11 mouse cellular contexts compared by ENCODE assay signal in the genomic region with DNA sequence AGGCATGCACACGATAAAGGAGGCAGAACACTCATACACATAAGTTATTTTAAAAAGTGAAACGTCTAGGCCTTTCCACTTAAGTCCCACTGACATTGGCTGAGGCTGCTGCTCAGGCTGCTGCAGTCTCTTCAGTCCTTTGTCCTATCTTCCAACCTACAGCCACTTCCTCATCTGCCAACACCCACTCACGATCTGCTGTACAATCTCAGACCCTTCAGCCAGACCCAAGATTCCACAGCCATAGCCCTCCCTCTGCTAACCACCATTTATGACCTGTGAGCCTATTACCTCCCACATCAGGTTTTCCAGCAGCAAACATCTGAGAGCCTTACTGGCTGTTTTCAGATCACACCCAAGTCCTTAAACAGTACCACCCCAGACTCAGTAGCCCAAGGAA. TPM values are rescaled to one million over a fixed set of nuclear protein-coding genes. Genes with fewer than 3 reads are reported as not detected.
DNase-seq lines count a peak whose midpoint lies in the region; ATAC-seq and TF ChIP-seq lines count a peak whose summit lies in the region.
"Had no signal": no experiment of that assay in that cellular context is flagged by ENCODE, and none has a peak within 500 bp of the region (broad histone marks: within the 10 kb centered on the region; RNA-seq: fewer than 3 reads in every experiment).

No protein-coding gene starts in this region.

- TF ChIP-seq EP300 in MEL (IDR thresholded peaks at IDR 0.05; ENCODE audit: low read depth in 1 of 2, low read length in 2 of 2): peak; percentile 52 to 58; a peak in 3 of 4 replicates

- TF ChIP-seq POLR2A in MEL (IDR thresholded peaks at IDR 0.05; ENCODE audit: control insufficient read depth in 1 of 2, insufficient read depth in 1 of 2, low read depth in 1 of 2, low read length in 2 of 2, poor library complexity in 1 of 2): 0 out of 4 replicates have a peak, but pooled peaks of 1 of the 2 experiments have one; percentile 25

- H3K79me2 ChIP-seq in MEL (ENCODE audit: control insufficient read depth, insufficient read depth, low read length, poor library complexity): peaks cover 78% of the 10 kb centered on the region

- 3% methylated on average over 3 of the region's 3 CpGs for WGBS in heart, embryonic 14.5 days
- WGBS in hindbrain, postnatal 0 days: 61% methylated on average over 3 of the region's 3 CpGs

- H3K36me3 ChIP-seq in heart, embryonic 14.5 days (ENCODE audit: control insufficient read depth, insufficient read depth, low read length): peaks cover 21% of the 10 kb centered on the region
- H3K36me3 ChIP-seq in MEL (ENCODE audit: control insufficient read depth in 1 of 2, insufficient read depth in 2 of 2, low read length in 2 of 2): peaks cover 7 to 53% of the 10 kb centered on the region in 2 experiments; a peak in 3 of 4 replicates
- H3K36me3 ChIP-seq in hindbrain, postnatal 0 days (ENCODE audit: insufficient read depth, low read length): no peaks in the 10 kb centered on the region

- TF ChIP-seq RAD21 in MEL (IDR thresholded peaks at IDR 0.05; ENCODE audit: low read depth, low read length): no peak

- no peak overlapping the region; the same call in none of the 2 replicates for H3K9ac ChIP-seq in heart, embryonic 14.5 days (ENCODE audit: low read length)
- peak overlapping the region; percentile 15 for H3K9ac ChIP-seq in MEL (ENCODE audit: control insufficient read depth, low read depth, low read length, poor library complexity, severe bottlenecking)
- H3K9ac ChIP-seq in hindbrain, postnatal 0 days (replicated peaks; ENCODE audit: low read length): no peak overlapping the region
- H3K9ac ChIP-seq: midbrain, embryonic 12.5 days; neural tube, embryonic 13.5 days had no signal

- H3K27me3 ChIP-seq in heart, embryonic 14.5 days (ENCODE audit: control insufficient read depth, insufficient read depth, low read length): no peaks in the 10 kb centered on the region
- H3K27me3 ChIP-seq in MEL (ENCODE audit: control insufficient read depth in 1 of 2, insufficient read depth in 2 of 2, low read length in 2 of 2): no peaks in the 10 kb centered on the region
- H3K27me3 ChIP-seq in hindbrain, postnatal 0 days (ENCODE audit: insufficient read depth, low read length): no peaks in the 10 kb centered on the region
- H3K27me3 ChIP-seq: midbrain, embryonic 12.5 days; neural tube, embryonic 13.5 days had no signal

- H3K4me1 ChIP-seq in heart, embryonic 14.5 days (ENCODE audit: control insufficient read depth in 2 of 2, insufficient read depth in 2 of 2, low read length in 2 of 2): peaks cover 64 to 78% of the 10 kb centered on the region in 2 experiments
- H3K4me1 ChIP-seq in MEL (ENCODE audit: control insufficient read depth in 1 of 2, insufficient read depth in 2 of 2, low read length in 2 of 2): peaks cover 16 to 50% of the 10 kb centered on the region in 2 experiments
- peaks cover 30% of the 10 kb centered on the region for H3K4me1 ChIP-seq in hindbrain, postnatal 0 days (ENCODE audit: insufficient read depth, low read length)

- H3K9me3 ChIP-seq in heart, embryonic 14.5 days (ENCODE audit: control insufficient read depth, low read length): no peaks in the 10 kb centered on the region
- H3K9me3 ChIP-seq in MEL (replicated peaks; ENCODE audit: insufficient read depth, low read length): no peaks in the 10 kb centered on the region
- no peaks in the 10 kb centered on the region for H3K9me3 ChIP-seq in hindbrain, postnatal 0 days (ENCODE audit: low read length)
- H3K9me3 ChIP-seq: midbrain, embryonic 12.5 days; neural tube, embryonic 13.5 days had no signal

- H3K4me3 ChIP-seq in heart, embryonic 14.5 days (ENCODE audit: control insufficient read depth in 1 of 2, insufficient read depth in 1 of 2, low read depth in 1 of 2, low read length in 2 of 2): no peak overlapping the region
- no peak overlapping the region for H3K4me3 ChIP-seq in MEL (ENCODE audit: control insufficient read depth in 1 of 2, insufficient read depth in 1 of 2, low read depth in 2 of 2, low read length in 2 of 2)
- no peak overlapping the region for H3K4me3 ChIP-seq in hindbrain, postnatal 0 days (ENCODE audit: low read length)
- H3K4me3 ChIP-seq: midbrain, embryonic 12.5 days; neural tube, embryonic 13.5 days had no signal

- 0 out of 2 replicates have a peak, but pooled peaks have one; percentile 15 for ATAC-seq in heart, embryonic 14.5 days (ENCODE audit: insufficient number of reproducible peaks, insufficient read depth, low FRiP score, low read depth)
- ATAC-seq in granulocyte monocyte progenitor cell, adult 5-6 weeks (replicated peaks; ENCODE audit: poor library complexity, severe bottlenecking): peak; percentile 36; the same call in 1 of the 2 replicates
- ATAC-seq in megakaryocyte, adult 5-6 weeks (ENCODE audit: poor library complexity, severe bottlenecking): peak; percentile 61
- no peak for ATAC-seq in hindbrain, postnatal 0 days
- ATAC-seq in monocyte, adult 5-6 weeks (replicated peaks; ENCODE audit: insufficient number of reproducible peaks, low FRiP score, low TSS enrichment, poor library complexity, severe bottlenecking): no peak

- peak overlapping the region; percentile 68 to 78 for H3K27ac ChIP-seq in heart, embryonic 14.5 days (replicated peaks in 1 of 2; ENCODE audit: control insufficient read depth in 1 of 2, insufficient read depth in 1 of 2, low read depth in 2 of 2, low read length in 2 of 2)
- peak overlapping the region; percentile 28 for H3K27ac ChIP-seq in MEL (ENCODE audit: control insufficient read depth, low read depth, low read length)
- H3K27ac ChIP-seq in hindbrain, postnatal 0 days: no peak overlapping the region
- H3K27ac ChIP-seq: midbrain, embryonic 12.5 days; neural tube, embryonic 13.5 days had no signal

- peak overlapping the region; percentile 12; the same call in 1 of the 2 replicates for H3K4me2 ChIP-seq in heart, embryonic 14.5 days (ENCODE audit: low read length)
- no peak overlapping the region for H3K4me2 ChIP-seq in hindbrain, postnatal 0 days (ENCODE audit: low read depth, low read length)
- H3K4me2 ChIP-seq: midbrain, embryonic 12.5 days; neural tube, embryonic 13.5 days had no signal

- intact Hi-C loops in heart, postnatal 10 days (cut with DNase I): no loop called here

- DNase-seq in heart, postnatal 10 days: no peak
- DNase-seq in MEL (ENCODE audit: low read depth, low spot score): peak; percentile 78
- no peak for DNase-seq in hindbrain, postnatal 0 days (ENCODE audit: low spot score)
- DNase-seq in right cerebral cortex, adult 2 months (ENCODE audit: low spot score in 2 of 2): no peak
- DNase-seq: adrenal gland, adult 8-10 months had no signal

- no peak for TF ChIP-seq CTCF in MEL (IDR thresholded peaks at IDR 0.05 in 2 of 3, conservative IDR thresholded peaks at IDR 0.05 in 1 of 3; ENCODE audit: control insufficient read depth in 1 of 3, insufficient read depth in 1 of 3, low read depth in 2 of 3, low read length in 3 of 3, poor library complexity in 1 of 3, severe bottlenecking in 1 of 3)
- TF ChIP-seq CTCF in hindbrain, postnatal 0 days (IDR thresholded peaks at IDR 0.05; ENCODE audit: low read depth): no peak

TF ChIP-seq in MEL, 35 proteins besides CTCF, POLR2A, EP300 and RAD21:
- TF ChIP-seq TAL1 (IDR thresholded peaks at IDR 0.05; ENCODE audit: low read length) (peak; percentile 71), RCOR1 (IDR thresholded peaks at IDR 0.05; ENCODE audit: low read depth, low read length) (peak; percentile 64; the same call in 1 of the 2 replicates), ETS1 (IDR thresholded peaks at IDR 0.05; ENCODE audit: low read depth, low read length) (no peak), TCF12 (IDR thresholded peaks at IDR 0.05; ENCODE audit: low read depth, low read length) (0 out of 2 replicates have a peak, but pooled peaks have one; percentile 36), GATA1 (IDR thresholded peaks at IDR 0.05; ENCODE audit: low read depth, low read length) (peak; percentile 37; the same call in 1 of the 2 replicates), ELF1 (IDR thresholded peaks at IDR 0.05; ENCODE audit: low read depth, low read length) (0 out of 2 replicates have a peak, but pooled peaks have one; percentile 25), GABPA (IDR thresholded peaks at IDR 0.05; ENCODE audit: low read depth, low read length) (no peak), ZNF384 (IDR thresholded peaks at IDR 0.05; ENCODE audit: low read depth, low read length) (no peak)

RNA-seq across cellular contexts. Expression of gene Tet3, which starts 9.4 kb away (rescaled TPM):
- polyA plus RNA-seq in heart, embryonic 14.5 days (2014; fragmentation: Nextera tagmentation; extraction: Ambion mirVana): 22.8 and 28.9 TPM in 2 replicates
- 10 to 100 TPM; 49.0 to 54.3 TPM for total RNA-seq in heart, postnatal 10 days (2021)
- 11.0 and 11.6 TPM in 2 replicates for total RNA-seq in MEL (2012; rRNA removed)
- polyA plus RNA-seq in MEL (2012; ENCODE audit: insufficient read depth in 1 of 2, insufficient read length in 2 of 2, low read depth in 1 of 2, low replicate concordance in 2 of 2, missing spikeins in 1 of 2): 10 to 100 TPM; 22.9 to 35.3 TPM
- 35.6 and 46.9 TPM in 2 replicates for total RNA-seq in granulocyte monocyte progenitor cell, adult 5-6 weeks (2014; fragmentation: Nextera tagmentation)
- 13.4 and 17.5 TPM in 2 replicates for total RNA-seq in granulocyte monocyte progenitor cell, adult 5-6 weeks (2017)
- total RNA-seq in megakaryocyte, adult 5-6 weeks (2015): 36.1 and 36.2 TPM in 2 replicates
- 15.8 and 23.1 TPM in 2 replicates for total RNA-seq in megakaryocyte, adult 5-6 weeks (2017)
- 30.8 and 34.8 TPM in 2 replicates for total RNA-seq in hindbrain, postnatal 0 days (2014; rRNA removed)
- 38.0 and 41.9 TPM in 2 replicates for polyA plus RNA-seq in hindbrain, postnatal 0 days (2015; fragmentation: Nextera tagmentation; extraction: Ambion mirVana)
- total RNA-seq in monocyte, adult 5-6 weeks (2017): 11.6 to 26.4 TPM (median 11.9 TPM) in 3 replicates

RNA-seq across cellular contexts. Expression of gene Dguok, which starts 57.3 kb away (rescaled TPM):
- polyA plus RNA-seq in heart, embryonic 14.5 days (2014; fragmentation: Nextera tagmentation; extraction: Ambion mirVana): 51.2 and 59.1 TPM in 2 replicates
- total RNA-seq in heart, postnatal 10 days (2021): 10 to 100 TPM; 24.0 to 31.1 TPM
- 12.6 and 13.4 TPM in 2 replicates for total RNA-seq in MEL (2012; rRNA removed)
- polyA plus RNA-seq in MEL (2012; ENCODE audit: insufficient read depth in 1 of 2, insufficient read length in 2 of 2, low read depth in 1 of 2, low replicate concordance in 2 of 2, missing spikeins in 1 of 2): 10 to 100 TPM in 1 of 2 experiments, not detected in 1; 21.0 TPM
- total RNA-seq in granulocyte monocyte progenitor cell, adult 5-6 weeks (2014; fragmentation: Nextera tagmentation): 28.1 and 49.2 TPM in 2 replicates
- 19.6 and 29.3 TPM in 2 replicates for total RNA-seq in granulocyte monocyte progenitor cell, adult 5-6 weeks (2017)
- 39.1 and 55.5 TPM in 2 replicates for total RNA-seq in megakaryocyte, adult 5-6 weeks (2015)
- total RNA-seq in megakaryocyte, adult 5-6 weeks (2017): 33.3 and 34.4 TPM in 2 replicates
- total RNA-seq in hindbrain, postnatal 0 days (2014; rRNA removed): 31.8 and 52.5 TPM in 2 replicates
- polyA plus RNA-seq in hindbrain, postnatal 0 days (2015; fragmentation: Nextera tagmentation; extraction: Ambion mirVana): 51.1 and 52.0 TPM in 2 replicates
- total RNA-seq in monocyte, adult 5-6 weeks (2017): 32.4 to 79.2 TPM (median 44.1 TPM) in 3 replicates

Comparison
In these comparisons a context has a peak if more than half of its experiments do, and no peak if none do; other contexts are left out.
1. ATAC-seq: peak in heart, embryonic 14.5 days (single experiment), granulocyte monocyte progenitor cell, adult 5-6 weeks (single experiment) and megakaryocyte, adult 5-6 weeks (single experiment); none in hindbrain, postnatal 0 days (single experiment) and monocyte, adult 5-6 weeks (single experiment).